Comparison of ENCODE assay signal across 8 mouse cellular contexts in genomic region chr11:69921114-69922011, GRCm38 (mm10). TPM values are rescaled to one million over a fixed set of nuclear protein-coding genes. Genes with fewer than 3 reads are reported as not detected.
DNase-seq lines count a peak whose midpoint lies in the region; ATAC-seq lines count a peak whose summit lies in the region.

Gene Eif5a, minus strand, starts transcription at chr11:69921958.

- ATAC-seq in hindbrain, embryonic 12.5 days (ENCODE audit: low FRiP score) = peak; percentile 97

- H3K9ac ChIP-seq in hindbrain, embryonic 12.5 days = peak within 1 kb of the TSS; percentile 98

- H3K36me3 ChIP-seq in hindbrain, embryonic 12.5 days = peaks cover 27% of the 10 kb centered on the region

- peak within 1 kb of the TSS; percentile 98 for H3K4me2 ChIP-seq in hindbrain, embryonic 12.5 days (replicated peaks)

- no peaks in the 10 kb centered on the region for H3K27me3 ChIP-seq in hindbrain, embryonic 12.5 days

- peak within 1 kb of the TSS; percentile 93 for H3K27ac ChIP-seq in hindbrain, embryonic 12.5 days

- peak; percentile 100 for DNase-seq in NIH3T3 (ENCODE audit: low read depth)
- peak; percentile 100 for DNase-seq in cerebellum, postnatal 10 days
- peak; percentile 100 for DNase-seq in frontal cortex, postnatal 10 days (ENCODE audit: low spot score in 2 of 2)
- DNase-seq in layer of hippocampus, postnatal 14 days (ENCODE audit: low spot score in 2 of 2) = peak; percentile 100
- DNase-seq in lung, postnatal 14 days = peak; percentile 100
- peak; percentile 100 for DNase-seq in retina, adult 2 months (ENCODE audit: low read depth, low spot score)
- peak; percentile 100 for DNase-seq in thymus, postnatal 36 days

- H3K9me3 ChIP-seq in hindbrain, embryonic 12.5 days (replicated peaks) = no peaks in the 10 kb centered on the region

- H3K4me1 ChIP-seq in hindbrain, embryonic 12.5 days = peaks cover 19% of the 10 kb centered on the region

- under 1% methylated on average over 77 of the region's 78 CpGs for WGBS in hindbrain, embryonic 12.5 days

- peak within 1 kb of the TSS; percentile 98 for H3K4me3 ChIP-seq in hindbrain, embryonic 12.5 days

RNA-seq across cellular contexts. Expression of gene Eif5a, which starts in this region (rescaled TPM):
- polyA plus RNA-seq in hindbrain, embryonic 12.5 days (2016; fragmentation: Nextera tagmentation; extraction: Ambion mirVana) = 1,354 and 1,360 TPM in 2 replicates
- 100 to 1,000 TPM; 446 to 451 TPM for total RNA-seq in layer of hippocampus, postnatal 14 days (2021)

Comparison
In these comparisons a context has a peak if more than half of its experiments do, and no peak if none do; other contexts are left out.
1. Peak in every context shown above with its lines: DNase-seq, ATAC-seq, H3K4me3 ChIP-seq and H3K27ac ChIP-seq.